Mouse (Mus musculus): Measurements from ENCODE around the gene Aff3. TPM values are rescaled to one million over a fixed set of nuclear protein-coding genes. Genes with fewer than 3 reads are reported as not detected.

Aff3 gene
- polyA plus RNA-seq, 2 experiments: 0.18 to 0.22 TPM

DNA sequence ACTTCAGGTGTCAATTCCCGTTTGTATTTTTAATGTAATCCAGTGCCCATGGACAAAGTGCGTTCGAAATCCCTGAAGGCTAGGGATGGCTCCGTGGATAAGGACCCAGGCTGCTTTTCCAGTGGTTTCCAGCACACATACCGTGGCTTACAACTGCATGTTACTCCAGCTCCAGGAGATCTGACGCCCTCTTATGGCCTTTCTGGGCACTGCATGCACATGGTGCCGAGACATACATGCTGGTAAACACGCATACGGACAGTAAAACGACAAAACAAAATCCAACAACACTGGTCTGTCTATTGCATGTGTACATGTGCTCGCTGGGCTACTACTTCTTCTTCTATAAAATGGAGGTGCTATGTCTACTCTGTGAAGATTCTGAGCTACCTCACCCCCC, 357.5 kb downstream of the Aff3 start:
- peak; percentile 48 for TF ChIP-seq CTCF (IDR thresholded peaks at IDR 0.05; ENCODE audit: low read depth)
- no peak for TF ChIP-seq EP300 (IDR thresholded peaks at IDR 0.05; ENCODE audit: low read depth)
- peaks cover 0 to 3% of the 10 kb centered on the region in 2 experiments; a peak in 1 of 4 replicates for H3K4me1 ChIP-seq (replicated peaks; ENCODE audit: control insufficient read depth in 2 of 2, insufficient read depth in 2 of 2, low read length in 1 of 2)
- no peak for DNase-seq (ENCODE audit: low read depth in 3 of 3, low spot score in 3 of 3)
- no peak overlapping the region for H3K4me3 ChIP-seq (ENCODE audit: insufficient read depth in 1 of 2, low read depth in 2 of 2, low read length in 2 of 2)
- 74% methylated on average over 11 of the region's 11 CpGs for WGBS (ENCODE audit: insufficient replicate concordance)
- H3K9me3 ChIP-seq (ENCODE audit: control insufficient read depth, low read length): no peaks in the 10 kb centered on the region
- ATAC-seq (ENCODE audit: insufficient read depth): no peak
- no peak overlapping the region for H3K4me2 ChIP-seq (ENCODE audit: low read depth)
- no peaks in the 10 kb centered on the region for H3K27me3 ChIP-seq (ENCODE audit: control insufficient read depth, insufficient read depth, low read length)
- H3K36me3 ChIP-seq (replicated peaks; ENCODE audit: control insufficient read depth, insufficient read depth, low read depth): no peaks in the 10 kb centered on the region
- H3K27ac ChIP-seq: no peak overlapping the region
- H3K9ac ChIP-seq (replicated peaks): no peak overlapping the region

DNA sequence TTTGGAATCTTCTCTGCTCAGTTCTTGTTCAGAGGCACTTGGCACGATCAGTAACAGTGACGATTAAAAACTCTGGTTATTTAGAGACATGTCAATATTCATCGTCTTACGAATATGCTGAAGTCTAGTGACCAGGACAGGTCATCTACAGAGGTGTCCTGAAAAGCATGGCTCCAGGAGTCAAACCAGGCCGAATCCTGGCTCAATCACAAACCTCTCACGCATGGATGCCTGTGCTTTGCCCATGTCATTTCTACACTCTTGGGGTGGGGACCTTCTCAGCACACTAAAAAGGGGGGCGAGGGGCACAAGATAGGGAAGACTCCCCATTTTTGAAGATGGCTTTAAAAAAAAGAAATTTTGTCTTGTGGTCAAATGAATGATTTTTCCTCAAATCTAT, 358.6 kb downstream of the Aff3 start:
- no peak overlapping the region for H3K27ac ChIP-seq
- H3K36me3 ChIP-seq (replicated peaks; ENCODE audit: control insufficient read depth, insufficient read depth, low read depth): no peaks in the 10 kb centered on the region
- no peak overlapping the region for H3K9ac ChIP-seq (replicated peaks)
- 73% methylated on average over 7 of the region's 7 CpGs for WGBS (ENCODE audit: insufficient replicate concordance)
- no peak for DNase-seq (ENCODE audit: low read depth in 3 of 3, low spot score in 3 of 3)
- no peaks in the 10 kb centered on the region for H3K27me3 ChIP-seq (ENCODE audit: control insufficient read depth, insufficient read depth, low read length)
- no peak overlapping the region for H3K4me2 ChIP-seq (ENCODE audit: low read depth)
- ATAC-seq (ENCODE audit: insufficient read depth): no peak
- no peak overlapping the region for H3K4me3 ChIP-seq (ENCODE audit: insufficient read depth in 1 of 2, low read depth in 2 of 2, low read length in 2 of 2)
- H3K9me3 ChIP-seq (ENCODE audit: control insufficient read depth, low read length): no peaks in the 10 kb centered on the region
- peaks cover 0 to 3% of the 10 kb centered on the region in 2 experiments; a peak in 1 of 4 replicates for H3K4me1 ChIP-seq (replicated peaks; ENCODE audit: control insufficient read depth in 2 of 2, insufficient read depth in 2 of 2, low read length in 1 of 2)
- no peak for TF ChIP-seq CTCF (IDR thresholded peaks at IDR 0.05; ENCODE audit: low read depth)
- no peak for TF ChIP-seq EP300 (IDR thresholded peaks at IDR 0.05; ENCODE audit: low read depth)

DNA sequence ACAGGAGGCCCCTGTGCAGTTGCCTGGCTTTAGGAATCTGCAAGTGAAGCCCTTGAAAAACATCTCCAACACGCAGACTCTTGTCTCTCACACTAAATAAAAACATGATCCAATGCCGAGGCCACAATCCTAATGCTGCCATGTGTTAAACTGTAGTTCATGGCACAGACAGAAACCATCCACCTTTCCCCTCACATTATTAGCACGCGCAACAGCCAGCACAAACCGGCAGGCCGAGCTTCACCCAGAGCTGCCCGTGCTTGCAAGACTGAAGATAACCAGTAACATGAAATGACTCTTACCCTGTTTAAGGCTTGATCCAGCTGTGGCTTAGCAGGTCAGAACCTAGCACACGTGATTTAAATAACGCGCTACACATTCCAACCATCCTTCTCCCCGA, 360.4 kb downstream of the Aff3 start:
- Histone ChIP-seq H3K9ac (replicated peaks) (no peak overlapping the region), H3K9me3 (ENCODE audit: control insufficient read depth, low read length) (no peaks in the 10 kb centered on the region), H3K27me3 (ENCODE audit: control insufficient read depth, insufficient read depth, low read length) (no peaks in the 10 kb centered on the region), H3K36me3 (replicated peaks; ENCODE audit: control insufficient read depth, insufficient read depth, low read depth) (no peaks in the 10 kb centered on the region), H3K27ac (no peak overlapping the region), H3K4me3 (ENCODE audit: insufficient read depth in 1 of 2, low read depth in 2 of 2, low read length in 2 of 2) (no peak overlapping the region), H3K4me2 (ENCODE audit: low read depth) (no peak overlapping the region), H3K4me1 (replicated peaks; ENCODE audit: control insufficient read depth in 2 of 2, insufficient read depth in 2 of 2, low read length in 1 of 2) (peaks cover 0 to 3% of the 10 kb centered on the region in 2 experiments; a peak in 1 of 4 replicates)
- TF ChIP-seq CTCF (IDR thresholded peaks at IDR 0.05; ENCODE audit: low read depth) (no peak), EP300 (IDR thresholded peaks at IDR 0.05; ENCODE audit: low read depth) (no peak)
- 72% methylated on average over 11 of the region's 11 CpGs for WGBS (ENCODE audit: insufficient replicate concordance)
- DNase-seq (ENCODE audit: low read depth in 3 of 3, low spot score in 3 of 3) (no peak), ATAC-seq (ENCODE audit: insufficient read depth) (no peak)

DNA sequence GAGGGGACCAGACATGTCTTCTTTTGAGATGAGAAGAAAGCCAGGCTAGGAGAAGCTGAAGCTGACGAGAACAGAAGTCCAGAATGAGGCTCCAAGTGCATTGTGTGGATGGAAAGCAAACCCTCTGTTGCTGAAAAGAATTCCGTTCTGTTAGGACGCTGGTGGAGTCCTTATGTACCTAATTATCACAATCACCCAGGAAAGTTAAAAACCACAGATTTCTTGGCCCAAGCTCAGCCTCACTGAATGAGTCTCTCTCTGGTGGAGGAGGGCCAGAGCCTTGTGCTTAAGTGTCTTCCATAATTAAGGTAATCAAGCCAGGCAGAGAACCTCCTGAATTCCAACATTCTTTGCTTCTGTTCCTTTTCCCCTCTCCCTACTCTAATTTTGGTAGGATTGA, 366.5 kb downstream of the Aff3 start:
- TF ChIP-seq CTCF (IDR thresholded peaks at IDR 0.05; ENCODE audit: low read depth) (no peak), EP300 (IDR thresholded peaks at IDR 0.05; ENCODE audit: low read depth) (no peak)
- Histone ChIP-seq H3K27me3 (ENCODE audit: control insufficient read depth, insufficient read depth, low read length) (no peaks in the 10 kb centered on the region), H3K36me3 (replicated peaks; ENCODE audit: control insufficient read depth, insufficient read depth, low read depth) (no peaks in the 10 kb centered on the region), H3K4me2 (ENCODE audit: low read depth) (no peak overlapping the region), H3K27ac (no peak overlapping the region), H3K9ac (replicated peaks) (no peak overlapping the region), H3K4me1 (replicated peaks; ENCODE audit: control insufficient read depth in 2 of 2, insufficient read depth in 2 of 2, low read length in 1 of 2) (no peaks in the 10 kb centered on the region), H3K4me3 (ENCODE audit: insufficient read depth in 1 of 2, low read depth in 2 of 2, low read length in 2 of 2) (no peak overlapping the region), H3K9me3 (ENCODE audit: control insufficient read depth, low read length) (no peaks in the 10 kb centered on the region)
- DNase-seq (ENCODE audit: low read depth in 3 of 3, low spot score in 3 of 3): no peak
- WGBS (ENCODE audit: insufficient replicate concordance): 55% methylated on average over 3 of the region's 3 CpGs
- no peak for ATAC-seq (ENCODE audit: insufficient read depth)

DNA sequence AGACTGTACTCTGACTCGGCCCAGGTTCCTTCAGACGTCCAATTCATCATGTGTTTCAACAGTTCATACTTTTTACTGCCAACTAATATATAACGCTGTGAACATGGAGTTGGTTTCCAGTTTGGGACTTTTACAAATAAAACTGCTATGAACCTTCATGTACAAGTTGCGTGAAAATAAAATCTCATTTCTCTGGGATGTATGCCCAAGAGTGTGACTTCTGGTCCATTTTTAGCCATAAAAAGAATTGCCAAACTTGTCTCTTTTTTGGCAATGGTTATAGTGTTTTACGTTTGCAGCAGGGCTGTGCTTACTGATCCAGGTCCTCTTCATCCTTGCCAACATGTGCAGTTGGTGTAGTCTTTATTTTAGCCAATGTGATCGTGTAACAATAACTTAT, 369.8 kb downstream of the Aff3 start:
- no peaks in the 10 kb centered on the region for H3K27me3 ChIP-seq (ENCODE audit: control insufficient read depth, insufficient read depth, low read length)
- no peak for TF ChIP-seq CTCF (IDR thresholded peaks at IDR 0.05; ENCODE audit: low read depth)
- no peak for TF ChIP-seq EP300 (IDR thresholded peaks at IDR 0.05; ENCODE audit: low read depth)
- DNase-seq (ENCODE audit: low read depth in 3 of 3, low spot score in 3 of 3) (no peak), ATAC-seq (ENCODE audit: insufficient read depth) (no peak)
- H3K9ac ChIP-seq (replicated peaks): no peak overlapping the region
- no peaks in the 10 kb centered on the region for H3K36me3 ChIP-seq (replicated peaks; ENCODE audit: control insufficient read depth, insufficient read depth, low read depth)
- 64% methylated on average over 6 of the region's 6 CpGs for WGBS (ENCODE audit: insufficient replicate concordance)
- no peaks in the 10 kb centered on the region for H3K9me3 ChIP-seq (ENCODE audit: control insufficient read depth, low read length)
- no peak overlapping the region for H3K4me3 ChIP-seq (ENCODE audit: insufficient read depth in 1 of 2, low read depth in 2 of 2, low read length in 2 of 2)
- no peak overlapping the region for H3K4me2 ChIP-seq (ENCODE audit: low read depth)
- H3K4me1 ChIP-seq (replicated peaks; ENCODE audit: control insufficient read depth in 2 of 2, insufficient read depth in 2 of 2, low read length in 1 of 2): no peaks in the 10 kb centered on the region
- no peak overlapping the region for H3K27ac ChIP-seq
